Mouse (Mus musculus): ENCODE measurements at regions not wholly inside any gene's neighbourhood (a gene's known extent, or its start where the extent isn't known, plus 50 kb on each side); places are given as distances from the start of the nearest gene placed in this dataset.
A peak's percentile ranks its signal among the peaks of the same experiment; 100 is the strongest.

DNA sequence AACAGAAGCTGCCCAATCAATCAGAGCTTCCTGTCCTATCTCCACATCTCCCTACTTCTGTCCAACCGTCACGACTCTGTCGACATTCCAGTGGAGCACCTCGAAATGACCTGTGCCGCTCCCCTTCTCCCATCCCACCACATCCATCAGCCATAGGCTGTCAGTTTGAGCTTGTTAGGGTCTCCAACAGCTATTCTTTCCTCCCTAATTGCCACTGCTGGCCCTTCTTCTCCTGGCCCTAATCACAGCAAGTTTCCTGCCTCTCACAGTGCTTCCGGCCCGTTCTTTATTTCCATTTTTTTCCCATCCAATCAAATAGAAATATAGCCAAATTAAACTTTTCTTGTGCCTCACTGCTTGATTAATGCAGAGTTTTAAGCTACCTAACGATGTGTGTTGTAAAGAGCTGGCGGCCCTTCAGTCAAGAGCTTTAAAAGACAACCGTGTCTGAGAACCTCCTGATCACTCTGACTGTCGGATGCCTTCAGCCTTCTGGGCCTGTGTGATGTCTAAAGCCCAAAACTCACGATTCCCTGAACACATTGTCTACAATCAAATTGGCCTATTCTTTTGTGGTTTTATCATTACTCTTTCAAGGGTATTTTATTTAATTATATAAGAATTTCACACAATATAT lies 270.3 kb downstream of the Tgfb2 start:
- no peak for DNase-seq

DNA sequence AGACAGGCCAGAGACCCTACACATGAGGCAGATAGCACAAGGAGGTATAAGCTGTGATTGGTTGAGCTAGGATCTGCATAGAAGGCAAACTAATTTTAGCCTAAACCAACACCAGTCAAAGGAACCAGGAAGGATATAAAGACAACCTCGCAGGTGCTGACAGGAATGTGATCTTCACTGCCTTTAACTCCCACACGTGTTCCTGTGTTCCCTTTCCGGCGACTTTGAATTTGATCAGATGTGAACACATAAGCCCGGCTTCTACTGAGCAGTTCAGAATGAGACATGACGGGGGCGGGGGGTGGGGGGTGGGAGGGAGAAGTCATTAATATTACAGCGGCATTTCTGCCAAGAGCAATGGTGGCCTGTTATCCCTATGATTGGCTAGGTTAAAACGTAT lies 271.0 kb downstream of the Tgfb2 start:
- no peak for DNase-seq

DNA sequence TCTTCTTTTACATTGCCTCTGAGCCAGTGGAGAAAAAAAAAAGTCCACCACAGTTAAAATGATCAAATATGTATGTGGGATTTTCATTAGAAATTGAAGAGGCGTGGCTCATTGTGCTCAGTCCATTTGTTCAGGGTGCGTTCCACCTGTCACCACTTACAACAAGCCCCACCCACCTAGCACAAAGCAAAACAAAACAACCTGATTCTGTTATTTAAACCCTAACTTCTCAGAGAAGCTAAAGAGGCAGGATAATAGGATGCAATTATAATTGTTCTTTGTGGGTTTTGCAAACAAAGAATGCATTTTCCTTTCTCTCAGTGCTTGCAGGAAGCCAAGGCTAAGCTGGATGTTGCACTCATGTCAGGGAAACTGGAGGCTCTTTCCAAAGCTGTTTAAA lies 271.8 kb downstream of the Tgfb2 start:
- no peak for DNase-seq

DNA sequence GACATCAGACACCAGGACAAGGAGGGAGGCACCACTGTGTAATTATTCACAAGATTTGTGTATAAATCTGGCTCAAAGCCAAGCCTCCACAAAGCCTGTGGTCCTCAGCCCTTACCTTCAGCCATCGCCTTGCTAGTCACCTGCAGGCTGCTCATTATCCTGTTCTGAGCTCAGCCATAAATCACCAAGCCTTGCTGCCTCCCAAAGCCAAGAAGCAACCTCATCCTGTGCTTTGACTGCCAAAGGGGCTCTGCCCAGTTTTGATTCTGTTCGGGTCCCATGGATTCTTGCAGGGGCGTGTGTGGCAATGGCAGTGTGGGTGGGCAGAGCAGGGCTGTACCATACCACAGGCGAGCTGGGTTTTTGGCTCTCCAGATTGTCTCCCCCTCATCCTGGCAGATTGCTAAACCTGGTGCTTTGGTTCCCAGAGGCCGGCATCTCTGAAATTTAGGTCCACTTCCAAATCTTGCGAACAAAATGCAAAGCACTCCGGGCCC lies 272.6 kb downstream of the Tgfb2 start:
- no peak for DNase-seq

DNA sequence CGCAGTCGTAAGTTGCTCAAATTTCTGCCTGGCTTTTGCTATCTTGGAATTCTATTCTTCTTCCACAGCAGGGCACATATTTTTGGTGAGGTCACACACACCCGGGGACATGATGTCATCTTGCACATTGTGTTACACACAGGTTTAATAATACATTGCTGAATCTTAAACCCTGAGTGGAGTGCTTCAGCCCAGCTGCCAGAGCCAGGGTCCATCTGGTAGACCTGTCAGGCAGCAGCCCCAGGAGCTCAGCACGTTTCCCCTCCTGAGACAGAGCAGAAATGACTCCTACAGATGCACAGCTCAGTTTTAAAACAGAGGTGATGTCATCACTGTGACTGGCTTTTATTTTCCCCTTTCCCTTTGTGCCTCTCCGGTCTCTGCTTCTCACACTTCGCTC lies 280.4 kb downstream of the Tgfb2 start:
- no peak for DNase-seq

DNA sequence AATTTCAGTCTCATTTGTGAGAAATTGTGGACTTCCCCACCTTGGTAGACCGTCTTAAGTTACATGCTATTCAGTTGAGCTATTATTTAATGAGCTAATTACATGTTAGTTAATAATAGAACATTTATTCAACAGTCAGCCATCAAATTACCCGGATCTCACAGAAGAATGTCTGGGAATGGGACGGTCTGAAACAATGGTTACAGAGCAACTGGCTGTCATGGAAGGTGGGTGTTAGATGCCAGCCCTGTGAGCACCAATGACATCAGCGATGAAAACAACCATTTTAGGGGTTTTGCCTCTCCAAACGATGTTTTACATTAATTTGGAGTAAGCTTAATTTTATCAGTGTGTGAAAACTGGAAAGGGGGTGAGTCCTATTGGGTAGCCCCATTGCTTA lies 281.7 kb downstream of the Tgfb2 start:
- DNase-seq: no peak

DNA sequence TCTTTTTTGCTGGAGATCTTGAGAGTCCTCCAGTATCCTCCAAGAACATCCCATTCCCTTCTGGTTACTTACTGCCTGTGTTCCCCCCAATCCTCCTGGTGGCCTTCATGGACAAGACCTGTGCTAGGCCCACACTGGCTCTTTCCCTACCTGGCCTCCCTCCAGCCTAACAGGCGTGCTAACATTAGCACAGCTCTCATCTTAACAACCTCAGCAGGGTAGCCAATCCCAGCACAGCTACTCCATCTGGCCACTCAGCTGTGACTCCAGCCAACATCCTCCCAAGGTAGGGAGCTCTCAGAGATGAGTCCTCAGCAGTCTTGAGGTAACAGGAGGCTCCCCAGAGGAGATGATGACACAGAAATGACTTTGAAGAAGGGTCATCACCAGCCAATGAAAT lies 288.7 kb downstream of the Tgfb2 start:
- DNase-seq: peak; percentile 23 to 39

DNA sequence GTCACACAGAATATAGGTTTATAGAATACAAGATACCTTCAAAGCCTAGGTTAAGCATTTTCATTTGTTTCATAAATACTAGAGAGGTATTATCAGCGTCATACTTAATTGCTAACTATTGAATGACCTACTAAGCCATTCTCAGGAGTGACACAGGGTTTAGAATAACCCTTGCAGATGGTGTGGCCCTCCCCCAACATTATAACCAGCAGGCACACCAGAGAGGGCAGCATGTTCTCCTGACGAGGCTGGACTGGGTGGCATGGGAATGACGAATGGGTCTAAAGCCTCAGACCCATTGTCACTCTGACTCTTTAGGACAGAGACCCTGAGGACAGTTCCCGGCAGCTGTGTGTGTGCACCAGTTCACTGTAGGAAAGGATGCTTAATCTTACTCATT lies 290.5 kb downstream of the Tgfb2 start:
- no peak for DNase-seq

DNA sequence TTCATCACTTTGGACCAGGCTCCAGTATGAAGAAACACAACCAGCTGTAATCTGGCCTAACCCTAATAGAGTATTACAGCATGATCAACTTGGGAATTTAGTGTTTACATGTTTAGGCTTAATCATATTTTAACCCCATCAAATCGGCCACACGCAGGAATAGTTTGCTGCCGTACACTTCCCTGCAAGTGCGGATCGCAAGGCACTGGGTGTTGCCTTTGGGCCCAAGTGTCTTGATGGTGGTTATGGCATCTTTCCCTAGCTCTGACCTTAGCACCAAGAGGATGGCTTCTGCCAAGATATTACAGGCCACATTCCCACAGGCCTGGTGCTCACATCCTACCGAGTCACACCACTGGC lies 291.9 kb downstream of the Tgfb2 start:
- no peak for DNase-seq

DNA sequence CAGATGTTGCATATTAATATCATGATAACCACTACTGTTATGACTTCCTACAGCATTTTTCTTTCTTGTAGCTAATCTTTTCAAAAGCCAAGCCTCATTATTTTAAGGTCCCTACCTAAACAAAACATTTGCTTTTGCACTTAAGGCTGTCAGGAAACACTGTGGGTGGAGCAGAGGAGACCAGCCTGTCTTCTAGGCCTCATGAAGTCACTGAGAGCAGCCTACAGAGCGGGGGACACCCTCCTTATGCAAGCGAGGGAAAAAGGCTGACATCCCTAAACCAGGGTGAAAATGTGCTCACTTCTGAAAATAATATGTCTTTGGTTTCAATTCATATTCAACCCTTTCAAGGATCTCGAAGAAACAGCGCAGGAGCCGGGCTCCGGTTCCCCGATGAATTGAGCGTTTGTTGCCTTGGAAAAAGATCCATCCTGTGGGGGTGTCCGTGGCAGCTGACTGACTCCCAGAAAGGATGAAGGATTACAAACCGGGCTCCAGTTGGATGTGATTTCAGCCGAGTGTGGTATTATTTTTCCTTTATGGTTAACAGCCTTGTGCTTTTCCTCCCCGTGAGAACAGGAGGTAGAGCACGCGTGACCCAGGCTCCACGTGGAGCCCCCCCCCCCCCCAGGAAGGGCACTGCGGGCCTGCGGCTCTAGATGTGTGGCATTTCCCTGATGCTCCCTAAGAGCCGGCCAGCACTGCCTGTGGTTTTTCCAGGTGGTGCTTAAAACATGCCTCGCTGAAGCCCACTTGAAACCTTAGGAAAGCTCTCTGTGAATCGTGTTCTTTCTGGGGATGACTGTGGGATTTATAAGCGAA lies 292.5 kb downstream of the Tgfb2 start:
- peak in 1 of 2 experiments; percentile 11 for DNase-seq

DNA sequence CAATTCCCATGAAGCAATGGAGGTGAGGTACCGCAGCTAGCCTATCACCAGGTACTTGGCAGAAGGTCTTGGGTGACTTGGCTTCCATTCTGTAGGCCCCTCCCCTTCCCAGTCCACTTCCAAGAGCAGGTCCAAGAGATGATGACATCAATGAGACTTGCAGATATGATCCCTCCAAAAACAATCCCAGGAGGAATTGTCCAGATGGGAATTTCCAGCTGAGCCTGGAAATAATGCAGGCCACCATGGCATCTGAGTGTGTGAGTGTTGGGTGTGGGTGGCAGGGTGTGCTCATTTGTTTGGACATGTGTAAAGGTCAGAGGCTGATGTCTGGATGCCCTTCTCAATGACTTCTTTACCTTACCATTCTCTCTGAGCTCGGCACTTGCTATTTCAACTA lies 293.5 kb downstream of the Tgfb2 start:
- no peak for DNase-seq

DNA sequence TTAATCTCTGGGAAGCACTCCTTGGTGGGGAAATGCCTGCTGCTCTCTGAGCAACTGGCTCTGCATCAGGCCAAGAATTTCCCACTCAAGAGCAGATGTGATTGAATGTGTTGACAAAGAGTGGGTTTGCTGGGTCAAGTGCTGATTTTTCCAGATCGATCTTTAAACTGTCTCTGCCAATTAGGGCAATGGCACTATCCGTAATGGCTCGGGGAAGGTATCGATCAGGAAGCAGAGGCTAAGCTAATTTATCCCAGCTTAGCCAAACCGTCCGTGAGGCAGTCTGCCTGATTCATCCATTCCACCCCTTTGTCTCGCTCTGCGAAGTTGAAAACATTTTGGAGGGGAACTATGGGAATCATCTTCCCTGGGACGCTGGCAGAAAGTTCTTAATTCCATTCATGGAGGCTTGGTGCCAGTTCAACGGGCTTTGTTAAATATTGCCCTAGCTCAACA lies 291.9 kb upstream of the Lyplal1 start:
- no peak for DNase-seq

DNA sequence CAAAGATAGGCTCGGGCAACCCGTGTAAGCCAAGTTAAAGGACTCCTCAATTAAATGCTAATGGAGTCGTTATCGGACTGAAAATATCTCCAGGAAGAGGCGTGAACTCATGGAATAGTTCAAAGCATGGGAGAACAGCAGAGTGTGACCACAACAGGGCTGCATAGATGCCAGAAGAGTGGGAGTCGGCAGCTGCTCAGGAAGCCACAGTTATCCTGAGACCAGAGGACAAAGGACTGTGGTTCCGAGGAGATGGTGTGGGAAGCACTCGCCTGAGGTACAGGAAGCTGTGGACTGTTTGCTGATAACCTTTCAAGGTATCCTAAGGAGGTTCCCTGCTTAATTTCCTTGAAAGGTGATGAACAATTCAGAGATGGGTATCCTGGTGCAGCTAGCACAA lies 290.5 kb upstream of the Lyplal1 start:
- no peak for DNase-seq

DNA sequence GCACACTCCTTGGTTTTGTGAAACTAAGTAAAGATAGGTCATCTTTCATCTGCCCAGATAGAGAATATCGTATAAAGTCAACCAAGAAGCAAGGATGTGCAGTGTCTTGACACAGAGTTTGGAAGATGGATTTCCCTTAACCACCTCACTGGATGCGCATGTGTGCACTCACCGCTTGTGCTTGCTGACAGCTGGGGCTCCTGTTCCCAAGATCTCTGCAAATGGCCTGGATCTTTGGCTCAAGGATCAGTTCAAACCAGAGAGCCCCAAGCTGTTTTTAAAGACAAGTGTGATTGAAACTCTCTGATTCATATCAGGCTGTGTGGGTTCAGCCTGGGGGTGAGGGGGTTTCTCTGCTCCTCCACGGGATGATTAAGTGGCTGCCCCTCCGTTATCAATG lies 288.6 kb upstream of the Lyplal1 start:
- no peak for DNase-seq

DNA sequence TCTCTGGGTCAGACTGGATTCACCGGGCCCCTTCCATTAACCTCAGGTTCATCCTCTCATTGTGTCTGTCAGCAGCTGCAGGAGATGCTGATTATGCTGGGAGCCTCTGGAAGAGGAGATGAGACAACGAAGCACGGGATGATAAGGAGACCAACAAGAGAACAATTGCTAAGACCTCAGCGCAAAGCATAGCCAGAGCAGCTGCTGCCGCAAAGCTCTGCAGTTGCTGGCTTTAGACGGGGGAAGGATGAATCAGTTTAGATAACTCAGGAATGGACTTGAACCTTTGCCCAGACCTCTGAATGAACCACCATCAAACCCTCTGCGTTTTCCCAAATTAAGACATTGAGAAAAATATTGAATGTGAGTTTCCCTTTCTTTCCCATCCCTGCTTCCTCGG lies 282.7 kb upstream of the Lyplal1 start:
- no peak for DNase-seq

DNA sequence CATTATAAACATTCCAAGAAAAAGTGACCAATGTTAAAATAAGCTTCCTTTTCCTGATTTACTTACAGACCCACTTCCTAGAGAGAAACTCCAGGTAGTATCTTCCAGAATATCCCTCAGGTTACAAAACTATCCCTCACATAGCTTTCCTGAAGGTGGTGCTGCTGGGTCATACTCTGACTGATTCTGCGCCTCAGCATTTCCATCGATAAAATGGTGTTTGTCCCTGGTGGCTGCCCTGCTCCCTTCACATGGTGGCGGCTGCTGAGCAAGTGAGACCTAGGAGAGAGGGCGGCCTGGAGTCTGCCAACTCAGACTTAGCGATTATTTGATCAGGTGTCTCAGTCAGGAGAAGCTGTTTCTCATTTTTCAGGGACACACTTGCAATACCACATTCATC lies 275.9 kb upstream of the Lyplal1 start:
- no peak for DNase-seq

DNA sequence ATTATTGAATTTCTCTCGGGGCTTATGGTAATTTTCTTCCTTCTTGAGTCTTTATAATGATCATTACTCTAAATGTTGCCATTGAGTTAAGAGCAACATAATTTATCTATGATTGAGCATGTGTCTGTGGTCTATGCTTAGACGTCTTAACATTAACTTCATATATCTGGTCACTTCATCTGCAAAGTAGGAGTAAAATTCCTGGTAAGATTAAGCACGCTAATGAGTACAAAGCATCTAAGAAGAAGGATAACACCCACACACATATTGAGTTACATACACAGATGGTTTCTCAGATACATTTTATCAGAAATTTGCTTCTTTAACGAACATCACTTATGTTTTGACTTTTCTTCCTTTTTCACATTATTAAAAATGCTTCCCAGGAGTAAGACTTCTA lies 267.3 kb upstream of the Lyplal1 start:
- DNase-seq: no peak

DNA sequence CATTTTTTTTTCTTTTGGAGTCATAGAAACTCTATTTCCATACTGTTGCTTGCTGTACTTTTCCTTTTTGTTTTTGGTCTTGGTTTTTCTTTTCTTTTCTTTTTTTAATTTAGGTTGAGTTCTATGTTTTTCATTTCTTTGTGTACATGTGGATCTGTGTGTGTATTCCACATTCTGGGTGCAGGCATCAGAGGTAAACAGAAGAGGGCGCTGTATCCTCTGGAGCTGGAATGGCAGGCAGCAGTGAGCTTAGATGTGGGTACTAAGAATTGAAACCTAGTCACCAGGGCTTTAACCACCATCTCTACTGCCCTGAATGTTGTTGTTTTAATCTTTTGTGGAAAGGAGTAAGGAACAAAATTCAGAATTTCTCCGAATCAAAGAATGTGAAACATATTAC lies 266.3 kb upstream of the Lyplal1 start:
- no peak for DNase-seq

DNA sequence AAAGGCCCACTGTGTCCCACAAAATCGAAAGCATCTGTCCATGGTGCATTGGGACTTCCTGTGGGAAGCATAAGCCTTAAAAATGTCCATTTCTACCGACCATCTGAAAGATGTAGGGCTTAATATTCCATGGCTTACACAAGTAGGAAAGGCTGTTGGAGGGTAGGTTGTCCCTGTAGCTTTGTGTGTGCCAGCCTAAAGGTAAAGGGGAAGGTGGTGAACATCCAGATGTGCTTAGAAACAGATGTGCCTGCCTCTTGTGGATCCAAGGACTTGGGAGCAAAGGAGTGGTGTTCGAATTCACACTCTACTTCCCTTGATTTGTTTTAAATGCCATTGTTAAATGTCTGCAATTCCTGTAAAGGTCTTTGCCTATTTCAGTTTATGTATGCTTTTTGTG lies 265.9 kb upstream of the Lyplal1 start:
- DNase-seq: no peak

DNA sequence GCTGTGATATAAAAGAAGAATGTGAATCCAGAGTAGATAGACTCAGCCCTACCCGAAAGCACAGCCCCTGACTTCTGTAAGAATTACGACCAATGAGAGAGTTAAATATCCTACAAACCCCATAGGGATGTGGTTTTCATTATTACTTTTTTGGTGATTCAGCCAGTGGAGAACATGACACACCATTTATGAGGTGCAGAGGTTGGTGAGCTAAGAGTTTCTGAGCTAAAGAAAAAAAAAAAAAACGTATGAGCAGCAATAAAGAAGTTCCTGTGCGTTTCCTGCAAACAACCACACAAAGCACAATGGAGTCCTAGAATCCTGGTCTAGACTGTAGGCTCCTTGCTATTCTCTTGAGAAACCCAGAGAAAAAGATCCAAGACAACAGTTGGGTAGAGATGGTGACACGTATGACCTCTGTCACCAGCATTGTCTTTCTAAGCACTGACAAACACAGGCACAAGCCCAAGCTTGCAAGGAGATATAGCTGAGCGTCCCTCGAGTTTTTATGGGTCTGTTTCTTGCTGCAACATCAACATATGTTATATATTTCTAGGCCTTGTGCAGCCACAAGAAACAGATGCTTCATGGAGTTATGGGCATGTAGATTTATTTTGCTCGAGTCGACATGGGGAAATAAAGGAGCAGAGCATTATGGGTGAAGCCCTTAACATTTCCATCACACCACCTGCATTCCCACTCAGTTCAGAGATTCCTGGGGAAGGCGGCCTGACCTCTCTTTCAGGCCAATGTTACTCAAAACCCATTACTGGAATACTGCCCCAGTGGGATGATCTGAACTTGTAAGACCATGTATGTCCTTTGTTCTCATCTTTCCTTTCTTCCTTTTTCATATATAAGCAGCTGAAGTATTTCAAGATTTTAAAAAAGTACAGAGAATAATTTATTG lies 263.1 kb upstream of the Lyplal1 start:
- DNase-seq: no peak

DNA sequence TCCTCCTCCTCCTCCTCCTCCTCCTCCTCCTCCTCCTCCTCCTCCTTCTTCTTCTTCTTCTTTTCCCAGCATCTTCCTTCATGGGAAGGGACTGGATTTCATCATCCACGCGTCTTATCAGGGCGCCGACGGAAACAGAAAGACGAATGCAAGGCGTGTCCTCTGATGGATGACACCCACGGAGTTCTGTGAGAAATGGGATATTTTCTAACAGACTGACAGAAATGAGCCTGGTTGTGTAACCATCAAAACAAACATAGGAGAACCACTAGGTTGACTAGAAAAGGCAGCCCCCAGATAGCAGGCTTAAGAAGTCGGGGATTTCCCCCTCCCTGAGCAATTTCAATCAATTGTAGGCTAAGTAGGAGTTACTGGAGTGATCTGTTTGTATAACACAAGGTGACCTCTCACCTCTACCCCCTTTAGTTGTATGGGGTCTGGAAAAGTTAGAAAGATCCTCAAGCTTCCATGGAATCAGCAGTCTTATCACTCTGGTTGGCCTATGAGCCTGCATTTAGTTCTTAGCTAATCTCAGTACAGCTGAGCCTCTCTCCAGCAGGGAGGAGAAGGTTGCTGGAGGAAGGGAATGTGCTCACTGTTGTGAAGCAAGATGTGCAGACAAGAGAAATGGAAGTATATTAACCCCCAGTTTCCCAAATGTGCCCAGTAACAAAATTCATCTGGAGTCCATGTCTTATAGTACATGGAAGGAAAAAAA lies 260.0 kb upstream of the Lyplal1 start:
- no peak for DNase-seq

DNA sequence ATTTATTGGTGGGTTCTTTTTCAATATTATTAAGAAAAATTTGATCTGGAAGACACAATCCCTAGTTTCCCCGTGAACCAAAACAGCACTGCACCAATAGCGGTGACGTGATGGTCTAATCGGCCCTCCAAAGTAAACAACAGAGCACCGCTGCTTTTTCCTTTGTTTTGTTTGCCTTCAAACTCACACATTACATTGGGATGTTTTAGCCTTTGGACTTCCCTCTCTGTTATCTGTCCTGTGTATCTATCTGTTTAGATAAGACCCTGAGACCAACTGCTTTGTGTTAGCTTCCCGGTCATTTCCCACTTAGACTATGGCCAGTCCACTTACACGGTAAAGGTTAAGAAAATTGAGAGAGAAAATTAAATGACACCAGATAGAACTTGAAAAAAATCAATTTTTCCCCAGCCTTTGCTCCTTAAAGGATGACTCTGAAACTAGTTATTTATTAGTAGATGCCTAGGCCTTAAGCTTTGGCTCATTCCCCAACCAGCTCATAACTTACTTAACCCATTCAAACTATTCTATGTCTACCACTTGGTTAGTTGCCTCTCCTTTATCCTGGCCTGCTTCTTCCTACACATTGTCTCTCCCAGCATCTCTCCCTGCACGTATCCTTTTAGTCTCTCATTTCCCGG lies 257.0 kb upstream of the Lyplal1 start:
- DNase-seq: no peak

Data from cerebellum, postnatal 36 days (tissue).